Mouse (Mus musculus) cerebellum, adult 8-10 months (tissue): Measurements from ENCODE around the gene Eif2ak2.

Experiments used
- DNase-seq: peaks from one replicate; pipeline ENCODE4 v3.0.0; 2022

The Eif2ak2 gene

GRCm38 (mm10) chr17:78882401-78883112, at the start of gene Eif2ak2:
TSS of gene Eif2ak2 (minus strand) at chr17:78882573.
- peak; percentile 41 for DNase-seq

GRCm38 (mm10) chr17:78917696-78918095, 35.3 kb upstream of the Eif2ak2 start:
- DNase-seq = no peak

- DNase-seq = no peak
Observed at GRCm38 (mm10) chr17:78916899-78917298, 34.5 kb upstream of the Eif2ak2 start.

- DNase-seq = peak; percentile 93
Observed at GRCm38 (mm10) chr17:78916369-78916813, 34.0 kb upstream of the Eif2ak2 start, which contains the start of gene Cebpzos. TSS of gene Cebpzos (plus strand) at chr17:78916500.

- DNase-seq = no peak
Observed at GRCm38 (mm10) chr17:78915772-78916171, 33.4 kb upstream of the Eif2ak2 start.

GRCm38 (mm10) chr17:78913921-78914320, 31.5 kb upstream of the Eif2ak2 start:
- DNase-seq = no peak

- peak; percentile 25 for DNase-seq
Observed at GRCm38 (mm10) chr17:78912861-78913281, 30.5 kb upstream of the Eif2ak2 start.

- no peak for DNase-seq
Observed at GRCm38 (mm10) chr17:78909374-78909773, 27.0 kb upstream of the Eif2ak2 start.

GRCm38 (mm10) chr17:78906892-78907291, 24.5 kb upstream of the Eif2ak2 start, which contains the start of gene Sult6b1:
TSS of gene Sult6b1 (minus strand) at chr17:78906992.
- DNase-seq = no peak

GRCm38 (mm10) chr17:78903158-78903557, 20.8 kb upstream of the Eif2ak2 start:
- DNase-seq = no peak

- no peak for DNase-seq
Observed at GRCm38 (mm10) chr17:78895394-78895793, 13.0 kb upstream of the Eif2ak2 start.

- no peak for DNase-seq
Observed at GRCm38 (mm10) chr17:78894991-78895390, 12.6 kb upstream of the Eif2ak2 start.

- DNase-seq = no peak
Observed at GRCm38 (mm10) chr17:78891020-78891419, 8.6 kb upstream of the Eif2ak2 start.

- no peak for DNase-seq
Observed at GRCm38 (mm10) chr17:78889184-78889583, 6.8 kb upstream of the Eif2ak2 start.

- DNase-seq = no peak
Observed at GRCm38 (mm10) chr17:78888554-78888953, 6.2 kb upstream of the Eif2ak2 start.

GRCm38 (mm10) chr17:78885286-78886065, 3.1 kb upstream of the Eif2ak2 start:
- no peak for DNase-seq

GRCm38 (mm10) chr17:78883291-78883690, 918 bp upstream of the Eif2ak2 start:
- no peak for DNase-seq

- no peak for DNase-seq
Observed at GRCm38 (mm10) chr17:78881878-78882304, 482 bp downstream of the Eif2ak2 start.

GRCm38 (mm10) chr17:78873886-78874285, 8.5 kb downstream of the Eif2ak2 start:
- DNase-seq = no peak

- no peak for DNase-seq
Observed at GRCm38 (mm10) chr17:78856243-78856642, 26.1 kb downstream of the Eif2ak2 start.

GRCm38 (mm10) chr17:78842271-78842928, 40.0 kb downstream of the Eif2ak2 start:
- no peak for DNase-seq

GRCm38 (mm10) chr17:78836056-78836455, 46.3 kb downstream of the Eif2ak2 start:
- no peak for DNase-seq
